Mouse (Mus musculus) midbrain, embryonic 13.5 days (tissue): Measurements from ENCODE around the gene Car5a. TPM values are rescaled to one million over a fixed set of nuclear protein-coding genes. Genes with fewer than 3 reads are reported as not detected.

Experiments used
- ATAC-seq: fragments of 200-750 bp; cut with Nextera tagmentation; 2 replicates; pipeline ENCODE4 v1.8.0; 2017; ENCODE audit warnings: mild to moderate bottlenecking, moderate TSS enrichment, moderate library complexity
- H3K27ac ChIP-seq: fragments of 300-500 bp; sonication (generic); 2 replicates; pipeline ENCODE4 v1.5.1; 2015; ENCODE audit warnings: inconsistent platforms, mild to moderate bottlenecking, moderate library complexity
- H3K27me3 ChIP-seq: fragments of 300-500 bp; sonication (generic); 2 replicates; pipeline ENCODE4 v1.6.1; 2015; ENCODE audit warnings: mild to moderate bottlenecking, inconsistent platforms
- H3K36me3 ChIP-seq: fragments of 300-500 bp; sonication (generic); 2 replicates; pipeline ENCODE4 v1.6.1; 2015; ENCODE audit warnings: mild to moderate bottlenecking, inconsistent platforms
- H3K4me1 ChIP-seq: fragments of 300-500 bp; sonication (generic); replicated peaks from 2 replicates; pipeline ENCODE4 v1.6.1; 2015; ENCODE audit warnings: inconsistent platforms
- H3K4me2 ChIP-seq: fragments of 300-500 bp; sonication (generic); replicated peaks from 2 replicates; pipeline ENCODE4 v1.6.1; 2015; ENCODE audit warnings: moderate library complexity, mild to moderate bottlenecking, inconsistent platforms
- H3K4me3 ChIP-seq: fragments of 300-500 bp; sonication (generic); replicated peaks from 2 replicates; pipeline ENCODE4 v1.5.1; 2015; ENCODE audit warnings: mild to moderate bottlenecking, inconsistent platforms
- H3K9ac ChIP-seq: fragments of 300-500 bp; sonication (generic); replicated peaks from 2 replicates; pipeline ENCODE4 v1.6.1; 2015; ENCODE audit warnings: mild to moderate bottlenecking, inconsistent platforms
- H3K9me3 ChIP-seq: fragments of 300-500 bp; sonication (generic); 2 replicates; pipeline ENCODE4 v1.6.1; 2016; ENCODE audit warnings: mild to moderate bottlenecking, inconsistent platforms
- WGBS: fragments of 180-500 bp; shearing (Covaris S2); methylation state at CpG from one replicate; pipeline ENCODE4 v1.1.7; 2015; 5-methylcytosine and 5-hydroxymethylcytosine counted together
- microRNA-seq: library from miRNA; unstranded; fragments of <30 nt; microRNA quantifications from one replicate; pipeline ENCODE4, GENCODE M21; 2016
- polyA plus RNA-seq: library from polyadenylated mRNA; unstranded; fragments of >200 nt; fragmentation: Nextera tagmentation; extraction: Ambion mirVana; gene quantifications from 2 replicates; pipeline ENCODE4 v1.2.1, GENCODE M21; 2015

Gene Car5a
- polyA plus RNA-seq, 1 experiment from 2014 or later = 0.12 TPM

- H3K9me3 ChIP-seq = no peaks in the 10 kb centered on the region
- no peaks in the 10 kb centered on the region for H3K36me3 ChIP-seq
- ATAC-seq = no peak
- no peak overlapping the region for H3K27ac ChIP-seq
- H3K4me1 ChIP-seq = peaks cover 9% of the 10 kb centered on the region
- no peaks in the 10 kb centered on the region for H3K27me3 ChIP-seq
- 95% methylated on average over 5 of the region's 5 CpGs for WGBS
- H3K4me2 ChIP-seq = no peak overlapping the region
- H3K4me3 ChIP-seq = no peak overlapping the region
- H3K9ac ChIP-seq = no peak overlapping the region
These were observed 76.5 kb downstream of the Car5a start for GRCm38 (mm10) chr8:121868196-121868595.

Small RNAs within 50 kb of the gene (microRNA-seq; reads per million reads assigned to microRNA genes)
- 0.62 reads per million for gene Mir7237

Other genes with a start within 250 kb of the Car5a start
- gene Jph3, start 215.3 kb downstream of the Car5a start, polyA plus RNA-seq = 62.3 and 65.4 TPM in 2 replicates
- 45.5 and 45.7 TPM in 2 replicates for gene Klhdc4, start 115.3 kb downstream of the Car5a start, polyA plus RNA-seq
- gene Slc7a5, start 37.2 kb downstream of the Car5a start, polyA plus RNA-seq = 34.2 and 37.3 TPM in 2 replicates
- gene Banp, start 4.8 kb upstream of the Car5a start, polyA plus RNA-seq = 59.0 and 62.4 TPM in 2 replicates